Mouse (Mus musculus) thymus, postnatal 36 days (tissue): Measurements from ENCODE around the gene Gm15080.
"Not testable (repeated sequence)": the region's sequence is repeated elsewhere in the genome, so short reads cannot be mapped to it uniquely, and the experiment has no call there.

ENCODE experiments used
- DNase-seq, 2 experiments: peaks; one replicate each; pipeline ENCODE4 v3.0.0; 2022; ENCODE audit warnings: mixed read lengths in 2 of 2

Gene Gm15080

GRCm38 (mm10) chrX:147992693-147993092 is at the start of gene Gm15080:
Gene Gm15080, plus strand, starts transcription at chrX:147992993.
- not testable (repeated sequence) for DNase-seq
